Mouse (Mus musculus): ENCODE data around the gene Cdk2ap2. TPM values are rescaled to one million over a fixed set of nuclear protein-coding genes. Genes with fewer than 3 reads are reported as not detected.
A peak's percentile ranks its signal among the peaks of the same experiment; 100 is the strongest.

Gene Cdk2ap2
- polyA plus RNA-seq, 1 experiment, result 138 TPM

GRCm38 (mm10) chr19:4094348-4094747, 2.6 kb upstream of the Cdk2ap2 start:
- Histone ChIP-seq H3K4me3 (ENCODE audit: insufficient read depth, low read depth, low read length) (no peak overlapping the region), H3K4me1 (ENCODE audit: control insufficient read depth, insufficient read depth, low read length) (peaks cover 11% of the 10 kb centered on the region; the same call in 1 of the 2 replicates), H3K27me3 (replicated peaks; ENCODE audit: control insufficient read depth, insufficient read depth, low read length) (no peaks in the 10 kb centered on the region), H3K27ac (ENCODE audit: insufficient read depth, low read depth, low read length) (no peak overlapping the region), H3K36me3 (ENCODE audit: control insufficient read depth, insufficient read depth, low read length) (no peaks in the 10 kb centered on the region)
- DNase-seq, result no peak
- WGBS, result 74% methylated on average over 3 of the region's 3 CpGs
- TF ChIP-seq CTCF (conservative IDR thresholded peaks at IDR 0.05; ENCODE audit: insufficient read depth, insufficient read length, low read depth, low read length) (no peak), POLR2A (IDR thresholded peaks at IDR 0.05; ENCODE audit: low read depth, low read length) (no peak)

GRCm38 (mm10) chr19:4094774-4095303, 2.1 kb upstream of the Cdk2ap2 start:
- WGBS, result 79% methylated on average over 5 of the region's 5 CpGs
- Histone ChIP-seq H3K4me1 (ENCODE audit: control insufficient read depth, insufficient read depth, low read length) (peaks cover 11% of the 10 kb centered on the region; the same call in 1 of the 2 replicates), H3K27me3 (replicated peaks; ENCODE audit: control insufficient read depth, insufficient read depth, low read length) (no peaks in the 10 kb centered on the region), H3K4me3 (ENCODE audit: insufficient read depth, low read depth, low read length) (no peak overlapping the region), H3K27ac (ENCODE audit: insufficient read depth, low read depth, low read length) (no peak overlapping the region), H3K36me3 (ENCODE audit: control insufficient read depth, insufficient read depth, low read length) (no peaks in the 10 kb centered on the region)
- DNase-seq, result no peak
- TF ChIP-seq POLR2A (IDR thresholded peaks at IDR 0.05; ENCODE audit: low read depth, low read length), result no peak
- no peak for TF ChIP-seq CTCF (conservative IDR thresholded peaks at IDR 0.05; ENCODE audit: insufficient read depth, insufficient read length, low read depth, low read length)

GRCm38 (mm10) chr19:4095802-4096201, 1.2 kb upstream of the Cdk2ap2 start:
- no peaks in the 10 kb centered on the region for H3K36me3 ChIP-seq (ENCODE audit: control insufficient read depth, insufficient read depth, low read length)
- no peak for DNase-seq
- H3K4me1 ChIP-seq (ENCODE audit: control insufficient read depth, insufficient read depth, low read length), result peaks cover 11% of the 10 kb centered on the region; the same call in 1 of the 2 replicates
- H3K27me3 ChIP-seq (replicated peaks; ENCODE audit: control insufficient read depth, insufficient read depth, low read length), result no peaks in the 10 kb centered on the region
- no peak overlapping the region for H3K27ac ChIP-seq (ENCODE audit: insufficient read depth, low read depth, low read length)
- H3K4me3 ChIP-seq (ENCODE audit: insufficient read depth, low read depth, low read length), result no peak overlapping the region
- 79% methylated on average over 3 of the region's 3 CpGs for WGBS
- TF ChIP-seq POLR2A (IDR thresholded peaks at IDR 0.05; ENCODE audit: low read depth, low read length), result no peak

GRCm38 (mm10) chr19:4097441-4097825, 451 bp downstream of the Cdk2ap2 start:
- Histone ChIP-seq H3K4me1 (ENCODE audit: control insufficient read depth, insufficient read depth, low read length) (peaks cover 11% of the 10 kb centered on the region; the same call in 1 of the 2 replicates), H3K4me3 (ENCODE audit: insufficient read depth, low read depth, low read length) (peak overlapping the region; percentile 64), H3K36me3 (ENCODE audit: control insufficient read depth, insufficient read depth, low read length) (no peaks in the 10 kb centered on the region), H3K27ac (ENCODE audit: insufficient read depth, low read depth, low read length) (peak overlapping the region; percentile 76), H3K27me3 (replicated peaks; ENCODE audit: control insufficient read depth, insufficient read depth, low read length) (no peaks in the 10 kb centered on the region)
- 3% methylated on average over 21 of the region's 21 CpGs for WGBS
- TF ChIP-seq POLR2A (IDR thresholded peaks at IDR 0.05; ENCODE audit: low read depth, low read length) (no peak), CTCF (conservative IDR thresholded peaks at IDR 0.05; ENCODE audit: insufficient read depth, insufficient read length, low read depth, low read length) (no peak)
- peak; percentile 94 for DNase-seq

GRCm38 (mm10) chr19:4098426-4098825, 1.4 kb downstream of the Cdk2ap2 start:
- Histone ChIP-seq H3K4me1 (ENCODE audit: control insufficient read depth, insufficient read depth, low read length) (peaks cover 11% of the 10 kb centered on the region; the same call in 1 of the 2 replicates), H3K27ac (ENCODE audit: insufficient read depth, low read depth, low read length) (no peak overlapping the region), H3K36me3 (ENCODE audit: control insufficient read depth, insufficient read depth, low read length) (no peaks in the 10 kb centered on the region), H3K27me3 (replicated peaks; ENCODE audit: control insufficient read depth, insufficient read depth, low read length) (no peaks in the 10 kb centered on the region), H3K4me3 (ENCODE audit: insufficient read depth, low read depth, low read length) (no peak overlapping the region)
- 67% methylated on average over 13 of the region's 13 CpGs for WGBS
- DNase-seq, result no peak
- no peak for TF ChIP-seq POLR2A (IDR thresholded peaks at IDR 0.05; ENCODE audit: low read depth, low read length)
- TF ChIP-seq CTCF (conservative IDR thresholded peaks at IDR 0.05; ENCODE audit: insufficient read depth, insufficient read length, low read depth, low read length), result no peak

- peaks cover 11% of the 10 kb centered on the region; the same call in 1 of the 2 replicates for H3K4me1 ChIP-seq (ENCODE audit: control insufficient read depth, insufficient read depth, low read length)
- TF ChIP-seq CTCF (conservative IDR thresholded peaks at IDR 0.05; ENCODE audit: insufficient read depth, insufficient read length, low read depth, low read length), result peak; percentile 98
- TF ChIP-seq POLR2A (IDR thresholded peaks at IDR 0.05; ENCODE audit: low read depth, low read length), result no peak
- H3K27me3 ChIP-seq (replicated peaks; ENCODE audit: control insufficient read depth, insufficient read depth, low read length), result no peaks in the 10 kb centered on the region
- H3K4me3 ChIP-seq (ENCODE audit: insufficient read depth, low read depth, low read length), result no peak overlapping the region
- peak; percentile 96 for DNase-seq
- 7% methylated on average over 9 of the region's 9 CpGs for WGBS
- peak overlapping the region; percentile 13 for H3K27ac ChIP-seq (ENCODE audit: insufficient read depth, low read depth, low read length)
- H3K36me3 ChIP-seq (ENCODE audit: control insufficient read depth, insufficient read depth, low read length), result no peaks in the 10 kb centered on the region
Measured at GRCm38 (mm10) chr19:4099056-4099455, 2.1 kb downstream of the Cdk2ap2 start.

GRCm38 (mm10) chr19:4099837-4100717, 3.1 kb downstream of the Cdk2ap2 start, which contains the start of gene Pitpnm1:
Gene Pitpnm1 (plus strand): TSS chr19:4099998.
- TF ChIP-seq POLR2A (IDR thresholded peaks at IDR 0.05; ENCODE audit: low read depth, low read length) (no peak), CTCF (conservative IDR thresholded peaks at IDR 0.05; ENCODE audit: insufficient read depth, insufficient read length, low read depth, low read length) (no peak)
- Histone ChIP-seq H3K36me3 (ENCODE audit: control insufficient read depth, insufficient read depth, low read length) (no peaks in the 10 kb centered on the region), H3K27me3 (replicated peaks; ENCODE audit: control insufficient read depth, insufficient read depth, low read length) (no peaks in the 10 kb centered on the region), H3K4me3 (ENCODE audit: insufficient read depth, low read depth, low read length) (peak within 1 kb of the TSS; percentile 80), H3K27ac (ENCODE audit: insufficient read depth, low read depth, low read length) (peak within 1 kb of the TSS; percentile 48), H3K4me1 (ENCODE audit: control insufficient read depth, insufficient read depth, low read length) (peaks cover 11% of the 10 kb centered on the region; the same call in 1 of the 2 replicates)
- 2% methylated on average over 53 of the region's 53 CpGs for WGBS
- DNase-seq, result peak; percentile 82
